Mouse (Mus musculus) cerebellum, adult 11-12 months (tissue): ENCODE data around the gene Gm867.
A peak's percentile ranks its signal among the peaks of the same experiment; 100 is the strongest.

Experiments used
- DNase-seq: peaks from one replicate; pipeline ENCODE4 v3.0.0; 2022

Gm867 gene

DNA sequence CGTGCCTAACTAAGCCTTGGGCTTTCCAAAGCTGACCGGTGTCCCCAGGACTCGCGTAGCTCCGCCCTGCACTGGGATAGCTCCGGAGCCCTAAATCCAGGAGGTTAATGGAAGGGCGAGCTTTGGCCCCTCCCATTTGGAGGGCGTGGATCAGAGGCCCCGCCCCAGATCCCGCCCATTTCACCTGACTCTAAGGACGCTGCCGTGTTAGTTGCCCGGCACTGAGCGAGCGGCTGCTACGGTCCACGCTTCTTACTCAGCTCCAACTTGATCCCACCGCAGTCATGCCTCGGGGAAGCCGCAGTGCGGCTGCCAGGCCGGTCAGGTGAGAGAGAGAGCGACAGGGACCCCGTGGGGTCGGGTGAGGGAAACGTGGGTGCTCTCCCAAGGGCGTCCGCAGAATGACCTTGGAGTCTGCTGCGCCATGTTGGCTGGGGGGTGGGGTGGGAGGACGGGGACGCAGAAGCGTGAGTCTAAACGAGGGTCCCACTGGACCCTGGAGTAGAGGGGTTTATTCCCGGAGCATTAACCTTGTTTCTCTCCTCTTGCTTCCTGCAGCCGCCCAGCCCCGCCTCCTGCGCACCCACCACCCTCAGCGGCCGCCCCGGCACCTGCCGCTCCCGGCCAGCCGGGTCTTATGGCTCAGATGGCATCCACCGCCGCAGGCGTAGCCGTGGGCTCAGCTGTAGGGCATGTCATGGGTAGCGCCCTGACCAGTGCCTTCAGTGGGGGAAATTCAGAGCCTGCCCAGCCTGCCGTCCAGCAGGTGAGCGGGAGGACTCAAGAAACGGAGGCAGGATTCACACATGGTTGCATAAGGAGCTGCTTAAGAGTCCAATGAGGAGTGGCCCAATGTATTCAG is 4.6 kb downstream of the Gm867 start, which contains the start of gene Mmp11:
Gene Mmp11 (minus strand): TSS at position 817 of the 862 bp plus-strand sequence.
- DNase-seq: peak; percentile 88

DNA sequence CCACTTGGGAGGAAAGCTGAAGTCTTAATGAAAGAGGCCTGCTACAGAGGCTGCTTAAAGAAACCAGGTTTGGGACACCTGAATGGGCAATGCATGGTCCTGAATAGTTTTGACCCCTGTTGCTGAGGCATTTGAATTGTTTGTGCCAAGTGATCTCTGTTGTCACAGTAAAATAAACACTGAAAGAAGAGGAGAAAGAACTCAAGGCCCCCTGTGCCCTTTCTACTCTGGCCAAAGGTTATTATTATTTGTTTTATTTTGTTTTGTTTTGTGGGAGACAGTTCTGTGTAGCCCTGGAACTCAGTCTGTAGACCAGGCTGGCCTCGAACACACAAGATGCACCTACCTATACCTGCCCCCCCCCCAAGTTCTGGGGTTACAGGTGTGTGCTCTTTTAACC is 5.5 kb downstream of the Gm867 start:
- DNase-seq: no peak

DNA sequence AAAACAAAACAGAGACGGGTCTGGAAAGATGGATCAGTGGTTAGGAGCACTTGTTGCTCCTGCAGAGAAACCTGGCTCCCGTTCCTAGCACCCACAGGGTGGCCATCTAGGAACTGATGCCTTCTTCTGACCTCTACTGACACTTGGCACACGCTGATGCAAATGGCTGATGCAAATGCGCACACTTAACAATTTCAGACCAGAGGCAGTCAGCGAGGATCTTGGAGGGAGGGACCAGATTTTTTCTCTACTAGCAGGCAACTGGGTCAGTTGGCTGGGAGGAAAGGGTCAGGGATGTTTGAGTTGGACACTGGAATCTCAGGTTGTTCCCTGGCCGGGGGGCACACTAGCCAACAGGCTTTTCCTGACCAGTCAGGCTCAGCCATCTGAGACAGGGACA is 7.6 kb downstream of the Gm867 start, which contains the start of gene Chchd10:
Gene Chchd10 (plus strand): TSS at position 240 of the 400 bp plus-strand sequence.
- DNase-seq: no peak

DNA sequence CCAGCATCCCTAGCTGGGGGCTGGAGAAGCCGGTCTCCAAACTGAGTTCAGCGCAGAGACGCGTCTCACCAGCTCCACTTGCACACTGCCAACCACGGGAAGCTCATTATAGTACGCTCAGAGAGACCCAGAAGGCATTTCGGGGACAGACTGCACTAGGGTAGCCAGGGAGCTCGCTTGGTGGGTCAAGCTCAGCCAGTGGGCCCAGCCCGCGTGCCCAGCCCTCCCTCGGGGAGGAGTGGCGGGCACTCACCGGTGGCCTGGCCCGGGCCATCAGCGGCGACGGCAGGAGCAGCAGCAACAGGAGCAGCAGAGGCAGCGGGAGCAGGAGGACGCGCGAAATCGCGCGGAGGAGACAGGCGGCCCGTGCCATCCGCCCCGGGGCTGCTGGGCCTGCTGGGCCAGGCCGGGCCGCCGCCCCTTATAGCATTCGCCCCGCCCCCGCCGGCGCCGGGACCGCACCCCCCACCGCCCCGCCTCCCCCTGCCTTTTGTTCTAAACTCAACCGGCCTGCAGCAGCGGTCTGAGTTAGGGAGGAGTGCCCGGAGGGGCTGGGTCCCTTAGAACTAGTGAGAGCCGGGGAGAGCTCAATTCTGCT is 8.3 kb downstream of the Gm867 start:
- no peak for DNase-seq

DNA sequence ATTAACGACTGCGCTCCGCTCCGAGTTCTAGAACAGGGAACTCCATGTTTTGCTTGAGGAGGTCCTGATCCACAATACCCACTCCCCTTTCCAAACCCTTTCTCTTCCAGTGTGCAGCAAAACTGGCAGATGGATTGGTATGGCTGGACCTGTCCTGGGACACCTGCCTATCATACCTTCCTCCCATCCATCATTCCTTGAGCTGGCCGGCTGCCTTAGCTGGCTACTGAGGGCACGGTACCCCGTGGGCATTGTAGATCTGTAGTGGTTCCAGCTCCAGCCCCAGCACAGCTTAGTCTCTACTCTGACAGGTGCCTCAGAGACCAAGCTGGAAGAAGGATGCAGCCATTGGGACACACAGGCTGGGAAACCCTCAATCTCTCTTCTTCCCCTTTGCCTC is 9.2 kb downstream of the Gm867 start:
- DNase-seq: no peak

DNA sequence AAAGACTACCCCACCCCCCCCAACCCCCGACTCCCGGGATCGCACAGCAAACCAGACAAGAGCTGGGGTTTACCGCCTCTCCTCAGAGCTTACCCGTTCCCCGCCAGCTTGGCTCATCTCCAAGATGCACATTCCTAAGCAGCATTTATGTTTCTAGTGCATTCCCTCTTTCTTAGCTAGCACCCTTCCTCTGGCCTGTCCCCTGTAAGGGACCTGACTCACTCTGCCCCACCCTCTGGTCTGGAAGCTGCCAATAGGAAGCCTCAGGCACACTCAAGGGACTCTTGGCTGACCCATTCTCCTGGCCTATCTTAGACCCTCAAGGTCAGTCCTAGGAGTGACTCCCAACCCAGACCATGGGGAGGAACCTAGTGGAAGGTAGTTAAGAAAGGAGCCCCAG is 10.2 kb downstream of the Gm867 start:
- no peak for DNase-seq

DNA sequence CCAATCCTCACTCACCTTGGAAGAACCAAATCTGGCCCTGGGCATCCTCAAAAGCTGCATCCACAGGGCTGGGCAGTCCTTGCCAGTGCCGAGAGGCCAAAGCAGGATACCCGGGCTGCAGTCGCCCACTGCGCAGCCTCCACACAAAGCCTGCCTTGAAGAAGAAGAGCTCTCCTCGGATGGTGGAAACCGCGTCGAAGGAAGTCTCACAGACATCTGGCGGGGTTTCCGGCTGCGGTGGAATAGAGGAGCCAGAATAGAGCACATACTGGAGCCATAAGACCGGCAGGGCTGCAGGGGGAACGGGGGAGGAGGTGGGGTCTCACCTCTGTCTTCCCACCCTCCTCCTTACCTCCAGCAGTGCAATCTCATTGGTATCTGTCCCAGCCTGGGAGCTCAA is 14.1 kb downstream of the Gm867 start:
- DNase-seq: no peak

DNA sequence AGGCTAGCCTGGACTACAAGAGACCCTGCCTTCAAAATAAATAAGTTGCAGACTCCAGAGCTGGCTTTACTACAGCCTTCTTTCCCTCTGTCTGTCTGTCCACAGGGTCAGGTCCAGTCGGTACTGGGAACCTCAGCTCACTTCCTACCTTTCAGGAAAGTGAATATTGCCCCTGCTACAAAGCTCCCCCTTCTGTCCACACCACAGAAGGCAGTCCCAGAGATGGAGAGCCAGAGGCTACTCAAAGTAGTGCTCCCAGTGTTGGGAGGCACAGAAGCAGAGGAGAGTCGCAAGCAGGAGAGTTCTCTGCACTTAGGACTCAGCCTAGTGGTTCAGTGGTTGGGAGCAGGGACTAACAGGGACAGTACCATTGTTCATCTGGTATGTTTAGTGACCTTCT is 16.1 kb downstream of the Gm867 start:
- DNase-seq: no peak

DNA sequence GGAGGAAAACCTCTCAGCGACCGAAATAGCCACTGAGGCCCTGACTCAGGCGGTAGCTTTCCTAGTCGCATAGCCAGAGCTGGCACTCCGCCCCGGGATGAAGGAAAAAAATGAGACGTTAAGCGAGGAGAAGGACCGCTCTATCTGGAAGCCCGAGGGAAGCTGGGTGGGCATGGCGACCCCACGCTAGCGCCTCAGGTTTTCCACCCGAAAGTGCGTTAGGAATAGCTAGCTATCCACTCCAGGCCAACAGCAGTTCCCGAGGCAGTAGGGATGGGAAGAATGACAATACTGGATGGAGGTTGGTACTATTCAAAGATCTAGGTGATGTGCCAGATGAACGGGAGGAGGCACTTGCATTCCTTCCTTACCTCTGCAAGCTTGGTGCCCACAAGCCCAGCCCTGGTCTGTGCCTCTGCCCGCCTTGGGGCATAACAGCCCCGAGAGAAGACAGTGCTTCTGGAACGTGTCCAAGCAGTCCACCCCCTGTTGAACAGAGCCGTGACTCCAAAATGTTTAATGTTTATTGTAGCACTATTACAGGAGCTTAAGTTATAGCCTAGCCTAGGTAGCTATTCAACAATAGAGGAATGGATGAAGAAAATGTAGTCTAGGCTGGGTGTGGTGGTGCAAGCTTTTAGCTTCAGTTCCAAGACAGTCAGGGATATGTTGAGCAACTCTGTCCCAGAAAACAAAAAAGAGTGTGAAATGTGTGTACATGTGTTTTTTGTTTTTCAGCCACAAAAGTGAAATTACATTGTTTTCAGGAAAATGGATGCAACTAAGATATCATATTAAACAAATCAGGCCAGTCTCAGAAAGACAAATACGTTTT is 18.5 kb downstream of the Gm867 start:
- peak; percentile 67 for DNase-seq

DNA sequence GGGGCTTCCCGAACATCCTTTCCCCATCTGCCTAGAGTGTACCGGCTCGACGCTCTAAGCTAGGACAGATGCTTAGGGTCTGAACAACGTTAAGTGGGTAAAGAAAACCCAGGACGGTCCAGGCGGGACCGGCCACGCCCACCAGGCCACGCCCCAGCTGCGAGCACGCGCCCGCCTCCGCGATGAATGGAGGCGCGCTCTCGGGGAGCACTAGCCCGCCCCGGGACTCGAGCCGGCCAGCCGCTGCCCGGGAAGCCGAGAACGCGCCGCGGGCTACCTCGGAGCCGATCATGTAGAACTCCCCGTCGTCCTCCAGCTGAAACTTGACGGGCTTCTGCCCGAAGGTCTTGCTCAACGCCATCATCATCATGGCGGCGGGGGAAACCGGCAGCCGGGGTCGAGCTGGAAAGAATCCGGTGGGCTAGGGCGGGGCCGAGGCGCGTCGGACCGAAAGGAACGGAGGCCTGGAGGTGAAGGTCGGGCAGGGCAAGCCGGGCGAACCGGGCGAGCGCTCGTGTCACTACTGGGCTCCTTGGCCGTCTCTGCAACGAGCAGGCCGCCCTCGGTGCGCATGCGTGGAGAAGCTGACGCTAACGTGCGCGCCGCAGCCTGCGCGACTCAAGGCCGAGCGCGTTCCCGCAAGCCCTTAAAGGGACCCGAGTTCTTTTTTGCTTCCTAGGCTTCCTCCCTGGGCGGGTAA is 19.3 kb downstream of the Gm867 start, which contains the start of gene Smarcb1:
Gene Smarcb1 (minus strand): TSS at position 592 of the 700 bp plus-strand sequence.
- DNase-seq: peak; percentile 95

DNA sequence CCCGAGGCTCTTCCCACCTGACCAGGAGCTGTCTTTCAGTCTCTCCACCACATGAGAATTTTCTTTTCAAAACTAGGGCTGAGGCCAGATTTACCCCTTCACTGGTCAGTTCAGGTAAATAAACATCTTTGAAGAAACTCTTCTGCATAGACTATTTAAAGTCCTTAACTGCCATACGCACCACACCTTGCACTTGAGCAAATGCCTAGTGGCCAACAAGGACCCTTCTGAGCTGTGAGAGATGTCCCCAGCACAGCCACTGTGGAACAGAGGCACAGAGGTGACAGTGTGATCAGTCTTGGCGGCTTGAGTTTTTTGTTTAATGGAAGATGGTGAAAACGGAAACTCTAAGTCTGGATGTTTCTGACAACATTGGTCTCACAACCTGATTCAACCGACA is 21.4 kb downstream of the Gm867 start:
- no peak for DNase-seq

DNA sequence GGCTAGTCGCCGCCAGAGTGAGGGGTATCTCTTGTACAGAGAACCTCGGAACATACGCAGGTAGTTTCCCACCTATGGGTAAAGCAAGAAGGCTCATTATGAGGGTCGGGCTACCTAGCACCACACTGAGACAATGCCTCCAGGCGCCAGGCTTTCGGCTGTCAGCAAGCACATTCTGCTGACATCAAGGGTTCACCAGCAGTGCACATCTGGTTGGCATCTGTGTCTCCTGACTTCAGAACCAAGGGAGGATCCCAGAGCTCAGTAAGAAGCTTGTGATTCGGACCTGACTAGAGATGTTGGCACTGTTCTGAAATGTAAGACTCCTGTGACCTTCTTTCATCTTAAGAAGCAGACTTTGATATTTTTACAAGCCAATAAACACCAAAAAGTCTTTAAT is 23.6 kb downstream of the Gm867 start:
- DNase-seq: no peak

DNA sequence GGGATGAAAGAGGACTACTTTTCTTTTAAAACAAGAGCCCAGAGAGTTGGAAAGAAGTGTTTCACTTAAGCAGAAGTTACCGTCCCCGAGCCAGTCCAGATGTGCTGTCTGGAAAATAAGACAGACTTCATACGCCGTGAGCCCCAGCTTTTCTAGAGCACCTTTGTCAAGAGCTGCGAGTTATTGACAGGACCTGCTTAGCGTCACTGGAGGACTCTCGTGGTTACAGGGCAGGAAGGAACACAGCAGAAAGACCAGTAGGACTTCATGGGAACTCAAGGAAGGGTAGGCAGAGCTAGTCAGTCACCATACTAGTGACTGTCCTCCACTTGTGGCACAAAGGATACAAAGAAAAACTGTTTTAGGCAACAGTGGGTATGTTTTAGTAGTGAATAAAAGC is 24.9 kb downstream of the Gm867 start:
- no peak for DNase-seq

DNA sequence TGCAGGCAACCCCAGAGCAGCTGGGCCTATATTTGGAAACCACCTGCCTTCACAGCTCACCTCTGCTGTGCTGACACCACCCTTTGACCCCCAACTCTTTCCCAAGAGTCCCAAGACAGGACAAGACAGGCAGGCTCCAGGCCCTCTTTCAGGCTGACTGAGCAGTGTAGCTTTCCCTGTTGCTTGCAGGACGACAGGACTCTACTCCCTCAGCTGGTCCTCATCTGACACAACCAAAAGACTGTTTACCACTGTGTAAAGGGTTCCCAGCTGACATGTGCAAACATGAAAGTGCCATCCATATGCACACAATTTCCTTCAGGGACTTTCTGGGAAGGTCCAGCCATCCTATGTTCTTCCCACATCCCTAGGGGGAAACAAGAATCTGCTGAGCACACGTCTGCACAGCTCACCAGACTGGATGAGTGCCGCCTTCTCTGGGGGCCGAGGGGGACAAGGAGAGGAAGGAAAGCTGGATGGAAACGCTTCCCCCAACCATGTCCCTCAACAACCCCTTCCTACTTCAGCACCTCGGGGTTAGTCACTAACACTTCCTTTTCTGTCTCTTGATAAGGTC is 27.4 kb downstream of the Gm867 start:
- DNase-seq: no peak

DNA sequence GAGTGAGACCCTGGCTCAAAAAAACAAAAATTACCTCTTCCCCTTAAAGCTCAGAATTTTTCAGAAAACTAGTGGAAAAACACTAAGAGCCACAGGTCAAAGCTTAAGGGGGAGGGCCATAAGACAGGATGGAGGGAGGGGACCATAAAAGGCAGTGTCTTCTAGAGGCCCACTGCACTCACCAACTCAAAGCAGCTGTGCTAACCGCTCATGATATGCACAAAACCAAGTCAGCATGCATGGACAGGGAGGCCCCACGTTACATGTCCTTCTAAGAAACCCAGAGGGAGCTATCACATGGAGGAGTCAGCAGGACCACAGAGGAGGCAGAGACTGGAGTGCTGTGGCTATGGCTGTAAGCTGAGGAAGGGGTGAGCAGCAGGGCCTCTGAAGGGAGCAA is 29.8 kb downstream of the Gm867 start:
- no peak for DNase-seq

DNA sequence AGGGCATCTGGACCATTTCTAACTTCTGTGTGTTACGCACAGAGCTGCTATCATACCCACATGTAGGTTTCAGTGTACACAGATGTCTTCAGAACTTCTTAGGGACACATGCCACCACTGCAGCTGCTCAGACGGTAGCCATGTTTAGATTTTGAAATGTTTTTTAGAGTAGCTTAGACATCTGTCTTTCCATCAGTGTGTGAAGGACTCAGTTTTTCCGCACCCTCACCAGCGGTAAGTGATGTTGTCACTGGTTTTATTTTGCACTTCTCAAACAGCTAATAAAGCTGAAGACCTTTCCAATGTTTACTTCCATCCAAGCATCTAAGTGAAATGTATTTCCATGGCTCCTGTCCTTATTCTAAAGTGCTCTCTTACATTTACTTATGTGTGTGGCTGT is 33.6 kb downstream of the Gm867 start:
- no peak for DNase-seq

DNA sequence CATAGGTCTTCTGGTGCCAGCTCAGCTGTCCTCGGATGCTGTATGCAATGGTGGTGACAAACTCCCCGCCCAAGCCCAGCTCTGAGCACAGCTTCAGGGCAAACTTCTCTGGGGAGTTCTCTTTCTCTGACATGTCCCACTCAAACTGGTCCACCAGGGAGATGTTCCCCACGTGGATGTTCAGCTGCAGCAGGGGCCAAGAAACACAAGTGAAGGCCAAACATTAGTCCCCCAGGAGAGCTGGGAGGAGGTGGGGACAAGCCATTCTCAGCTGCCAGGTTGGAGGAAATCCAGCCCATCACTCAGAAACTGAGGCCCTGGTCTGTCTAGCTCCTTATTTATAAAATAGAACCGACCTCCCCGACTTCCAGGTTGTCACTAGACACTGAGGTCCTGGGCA is 36.1 kb downstream of the Gm867 start:
- DNase-seq: no peak

DNA sequence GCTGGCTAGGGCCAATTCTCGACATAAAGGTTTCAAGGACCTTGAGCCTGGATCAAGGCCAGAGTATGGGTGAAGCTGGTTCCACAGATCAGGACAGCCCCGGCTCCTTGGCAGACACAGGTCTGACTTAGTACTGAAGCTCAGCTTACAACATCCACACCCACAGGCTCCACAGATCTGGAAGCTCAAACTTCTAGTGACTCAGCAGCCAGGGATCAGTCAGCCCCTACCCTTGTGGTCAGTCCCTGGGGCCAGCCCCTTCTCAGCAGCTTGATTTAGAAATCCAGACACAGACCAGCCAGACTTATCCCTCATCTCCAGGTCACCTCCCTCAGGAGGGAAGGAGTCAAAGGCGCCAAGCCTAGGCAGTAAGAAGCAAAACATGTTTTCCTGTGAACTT is 41.6 kb downstream of the Gm867 start:
- DNase-seq: no peak

DNA sequence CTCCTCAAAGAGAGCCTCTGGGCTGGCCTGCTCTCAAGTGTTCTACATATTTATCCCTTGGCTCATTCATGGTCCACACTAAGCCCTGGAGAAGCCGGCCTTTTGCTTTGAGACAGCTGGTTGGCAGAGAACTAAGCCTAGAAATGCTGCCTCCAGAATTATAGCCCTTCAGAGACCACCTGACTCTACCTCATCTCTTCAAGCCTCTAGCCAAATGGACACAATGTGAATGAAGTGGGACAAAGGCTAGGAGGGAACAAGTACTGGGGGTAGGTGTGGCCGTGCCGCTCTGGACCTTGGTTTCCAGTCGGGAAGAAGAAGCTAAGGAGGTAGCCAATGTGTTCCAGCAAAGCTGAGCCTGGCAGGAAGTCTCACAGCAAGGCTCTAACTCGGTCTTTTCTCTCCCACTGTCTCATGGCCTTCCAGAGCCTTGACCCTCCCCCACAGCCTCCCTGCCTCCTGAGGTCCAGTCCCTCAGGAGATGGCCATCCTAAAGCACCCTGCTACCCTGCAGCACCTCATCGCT is 42.4 kb downstream of the Gm867 start:
- no peak for DNase-seq

DNA sequence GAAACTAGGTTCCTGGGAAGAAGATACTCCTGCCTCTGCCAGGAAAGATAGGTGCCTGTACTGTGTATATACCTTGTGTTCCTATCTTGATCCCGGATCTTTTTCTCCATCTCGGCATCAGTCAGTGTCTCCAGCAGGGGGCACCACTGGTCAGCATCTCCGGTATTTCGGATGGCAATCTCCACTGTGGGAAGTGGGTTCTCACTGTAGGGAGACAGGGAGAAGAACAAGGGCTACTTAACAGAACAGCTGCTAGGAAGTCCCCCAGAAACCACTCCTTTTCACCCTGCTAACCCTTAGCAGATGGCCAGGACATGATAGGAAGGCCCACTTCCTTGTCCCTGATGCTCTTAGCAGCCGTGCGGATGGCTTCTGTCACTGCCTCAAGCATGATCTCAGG is 43.1 kb downstream of the Gm867 start:
- DNase-seq: peak; percentile 65

DNA sequence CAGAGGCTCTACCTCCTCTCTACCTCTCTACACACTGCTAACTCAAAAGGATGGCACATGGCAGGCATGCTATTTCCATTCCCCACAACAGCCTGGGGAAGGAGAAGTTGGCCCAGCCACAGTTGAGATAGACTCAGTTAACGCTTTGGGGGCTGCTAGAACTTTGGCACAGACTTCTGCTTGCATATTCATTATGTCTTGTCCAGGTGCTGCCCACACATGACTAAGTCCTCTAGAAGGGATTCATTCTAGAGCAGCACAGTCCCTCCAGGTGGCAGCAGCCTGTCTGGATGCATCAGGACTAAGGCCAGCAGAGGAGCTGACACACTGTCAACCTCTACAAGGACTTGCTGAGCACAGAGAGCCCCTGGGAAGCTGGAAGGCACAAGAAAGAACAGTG is 44.3 kb downstream of the Gm867 start:
- no peak for DNase-seq

DNA sequence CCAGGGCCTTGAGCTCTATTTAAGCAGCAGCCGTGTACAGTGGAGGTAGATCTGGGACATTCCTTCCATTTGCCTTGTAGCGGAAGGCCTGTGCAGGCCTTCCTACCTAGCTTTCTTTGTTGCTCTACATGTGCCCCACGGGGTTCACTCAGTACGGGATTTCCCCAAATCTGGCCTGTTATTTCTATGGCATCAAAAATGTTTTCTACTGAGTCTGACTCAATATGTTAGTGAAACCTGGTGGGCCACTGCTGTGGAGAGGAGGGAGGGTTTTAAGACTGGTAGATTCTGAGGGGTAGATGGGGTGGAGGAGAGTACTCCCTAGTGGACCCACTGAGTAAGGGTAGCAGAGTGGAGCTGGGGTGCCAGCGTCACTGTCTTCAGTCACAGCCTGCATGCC is 44.7 kb downstream of the Gm867 start:
- no peak for DNase-seq
